Mouse (Mus musculus): ENCODE results near the gene Abcb1a.
"Not testable (repeated sequence)": the region's sequence is repeated elsewhere in the genome, so short reads cannot be mapped to it uniquely, and the experiment has no call there.

The Abcb1a gene

DNA sequence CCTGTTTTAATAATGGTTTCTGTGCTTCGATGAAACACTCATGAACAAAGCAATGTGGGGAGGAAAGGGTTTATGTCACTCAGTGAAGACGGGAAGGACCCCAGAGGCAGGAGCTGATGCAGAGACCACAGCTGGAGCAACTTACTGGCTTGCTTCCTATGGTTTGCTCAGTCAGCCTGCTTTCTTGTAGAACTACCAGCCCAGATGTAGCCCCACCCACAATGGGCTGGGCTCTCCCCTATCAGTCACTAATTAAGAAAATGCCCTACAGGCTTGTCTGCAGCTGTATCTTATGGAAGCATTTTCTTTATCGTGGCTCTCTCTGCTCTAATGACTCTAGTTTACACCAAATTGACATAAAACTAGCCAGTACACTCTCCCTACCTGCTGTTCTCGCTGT lies 67.9 kb downstream of the Abcb1a start:
- no peak for DNase-seq (ENCODE audit: low spot score)

DNA sequence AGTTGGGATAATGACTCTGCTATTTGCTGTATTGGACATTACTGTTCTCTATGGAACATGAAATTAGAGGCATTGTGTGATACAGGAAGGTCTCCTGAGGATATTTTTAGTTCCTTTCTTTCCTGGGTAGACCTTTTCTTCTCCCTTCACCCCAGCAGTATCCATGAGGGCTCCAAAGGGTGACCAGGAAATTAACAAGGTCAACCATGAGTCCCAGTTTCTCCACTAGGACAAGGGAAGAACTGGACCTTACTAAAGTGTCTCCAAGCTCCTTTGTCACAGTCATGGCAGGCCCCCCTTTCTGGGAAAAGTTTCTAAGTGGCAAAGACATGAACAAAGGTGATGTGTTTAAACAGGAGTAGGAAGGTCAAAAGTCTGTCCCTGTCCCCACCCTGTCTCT lies 72.8 kb downstream of the Abcb1a start:
- no peak for DNase-seq (ENCODE audit: low spot score)

DNA sequence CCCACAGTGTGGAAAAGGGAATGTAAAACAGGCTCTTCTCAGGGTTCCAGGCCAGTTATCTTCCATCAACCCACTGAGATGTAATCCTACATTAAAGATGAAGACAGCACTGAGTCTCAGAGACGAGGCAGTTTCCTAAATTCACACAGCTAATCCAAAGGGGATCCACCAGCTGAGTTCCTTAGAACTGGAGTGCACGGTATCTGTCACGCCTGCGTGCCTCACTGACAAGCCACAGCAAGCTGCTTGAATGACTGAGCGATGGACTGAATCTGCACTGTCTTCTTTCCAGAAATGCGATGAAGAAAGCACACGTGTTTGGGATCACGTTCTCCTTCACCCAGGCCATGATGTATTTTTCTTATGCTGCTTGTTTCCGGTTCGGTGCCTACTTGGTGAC lies 73.4 kb downstream of the Abcb1a start:
- DNase-seq (ENCODE audit: low spot score): not testable (repeated sequence)

DNA sequence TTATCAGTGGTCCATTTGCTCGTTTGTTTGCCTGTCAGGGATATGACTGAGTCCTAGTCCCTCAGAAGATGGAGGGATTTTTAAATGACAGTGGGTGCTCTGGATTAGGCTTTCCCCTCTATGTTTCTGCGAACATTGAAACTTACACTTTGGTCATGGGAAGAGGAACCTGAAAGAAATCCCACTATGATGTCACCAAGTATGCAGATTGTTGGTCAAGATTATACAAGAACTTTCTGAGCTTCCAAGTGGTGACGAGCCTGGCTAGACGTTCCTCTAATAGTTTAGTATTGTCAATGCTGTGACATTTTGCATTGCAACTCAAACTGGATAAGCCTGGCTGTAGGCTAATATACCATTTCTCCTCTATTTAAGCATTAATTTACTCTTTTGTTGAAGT lies 76.5 kb downstream of the Abcb1a start:
- DNase-seq (ENCODE audit: low spot score): no peak

DNA sequence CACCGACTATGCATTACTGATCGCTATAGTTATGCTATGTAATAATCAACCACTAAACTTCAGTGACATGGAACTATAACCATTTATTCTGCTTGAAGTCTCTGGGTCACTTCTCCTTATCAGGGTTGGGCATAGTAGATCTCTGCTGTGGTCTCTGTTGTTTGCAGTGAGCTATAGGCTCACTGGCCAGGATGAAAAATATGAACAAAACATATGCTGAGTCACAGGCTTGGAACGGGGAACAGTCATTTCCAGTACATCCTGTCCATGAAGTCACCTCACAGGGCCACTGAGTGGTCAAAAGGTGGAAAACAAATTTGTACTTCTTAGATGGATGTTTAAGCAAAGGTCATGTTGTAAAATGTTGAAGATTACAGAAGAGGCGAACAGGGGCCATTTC lies 77.2 kb downstream of the Abcb1a start:
- DNase-seq (ENCODE audit: low spot score): no peak

DNA sequence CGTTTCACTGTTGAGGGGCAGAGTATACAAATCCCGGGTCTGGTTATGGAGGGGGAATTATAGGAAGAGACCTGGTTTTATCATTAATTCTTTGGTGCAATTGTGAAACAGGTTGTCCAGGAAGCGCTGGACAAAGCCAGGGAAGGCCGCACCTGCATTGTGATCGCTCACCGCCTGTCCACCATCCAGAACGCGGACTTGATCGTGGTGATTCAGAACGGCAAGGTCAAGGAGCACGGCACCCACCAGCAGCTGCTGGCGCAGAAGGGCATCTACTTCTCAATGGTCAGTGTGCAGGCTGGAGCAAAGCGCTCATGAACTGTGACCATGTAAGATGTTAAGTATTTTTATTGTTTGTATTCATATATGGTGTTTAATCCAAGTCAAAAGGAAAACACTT lies 87.4 kb downstream of the Abcb1a start:
- DNase-seq (ENCODE audit: low spot score): not testable (repeated sequence)

DNA sequence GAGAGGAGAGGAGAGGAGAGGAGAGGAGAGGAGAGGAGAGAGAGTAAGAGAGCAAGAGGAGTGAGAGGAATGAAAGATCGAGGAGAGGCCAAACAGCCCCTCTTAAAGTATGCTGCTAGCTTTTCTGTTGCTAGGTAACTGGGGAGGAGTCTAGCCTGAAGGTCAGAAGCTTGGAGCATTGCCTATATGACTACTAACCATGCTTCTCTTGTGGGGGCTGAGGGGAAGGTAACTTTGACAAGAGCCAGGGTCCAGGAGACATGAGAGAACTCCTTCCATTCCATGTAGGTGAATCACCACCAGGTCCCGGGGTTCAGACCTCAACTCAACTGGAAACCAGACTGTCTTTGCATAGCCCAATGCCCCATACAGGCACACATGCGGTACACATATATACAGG lies 113.0 kb downstream of the Abcb1a start:
- DNase-seq (ENCODE audit: low spot score): no peak

DNA sequence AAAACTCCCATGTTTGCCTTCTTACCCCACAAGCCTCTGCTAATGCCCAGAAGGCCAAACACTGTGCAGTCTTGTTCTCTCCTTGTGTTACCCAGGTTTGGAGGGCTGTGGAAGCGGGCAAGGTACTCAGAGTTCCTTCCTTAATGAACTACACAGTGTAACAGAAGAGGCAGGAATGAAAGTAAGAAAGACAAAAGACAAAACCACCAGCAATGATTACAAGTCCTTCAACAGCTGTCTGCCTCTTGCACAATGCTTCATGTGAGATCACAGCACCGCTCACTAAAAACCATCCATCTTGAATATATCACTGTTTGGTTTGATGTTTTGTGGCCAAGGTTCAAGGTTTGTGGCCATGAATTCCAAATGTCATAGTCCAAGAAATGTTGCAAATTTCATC lies 118.4 kb downstream of the Abcb1a start:
- no peak for DNase-seq (ENCODE audit: low spot score)

DNA sequence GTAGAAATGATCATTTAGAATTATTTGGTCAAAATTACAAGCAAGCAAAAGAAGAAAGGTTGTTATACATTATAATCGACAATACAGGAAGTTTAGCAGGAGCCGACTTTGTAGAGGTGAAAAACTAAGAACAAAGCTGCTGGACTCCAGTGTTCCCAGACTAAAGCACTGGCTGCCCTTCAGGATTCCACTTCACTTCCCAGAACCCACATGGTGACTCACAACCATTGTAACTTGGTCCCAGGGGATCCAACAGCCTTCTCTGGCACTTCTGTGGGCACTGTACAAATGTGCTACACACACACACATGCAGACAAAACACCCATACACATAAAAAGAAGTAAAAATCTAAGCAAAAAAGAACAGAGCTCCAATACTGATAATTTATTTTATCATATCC lies 118.9 kb downstream of the Abcb1a start:
- DNase-seq (ENCODE audit: low spot score): no peak

DNA sequence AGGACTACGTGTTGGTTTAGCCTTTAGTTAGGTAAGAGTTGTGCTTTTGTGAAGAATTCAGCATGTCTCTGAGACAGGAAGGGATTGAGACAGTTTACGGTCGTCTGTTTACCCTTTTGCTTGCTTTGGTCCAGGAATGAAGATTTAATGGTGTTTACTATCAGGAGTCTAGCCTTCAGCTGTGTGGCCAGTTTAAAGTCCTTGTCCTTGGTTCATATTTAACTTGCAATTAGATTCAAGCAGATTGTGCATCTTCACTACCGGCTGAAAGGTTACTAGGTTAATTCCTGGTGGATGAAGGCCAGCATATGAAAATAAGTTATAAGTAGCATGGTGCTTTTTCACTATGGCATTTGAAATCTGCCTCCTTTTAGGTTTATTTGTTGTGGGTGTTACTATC lies 132.4 kb downstream of the Abcb1a start:
- no peak for DNase-seq (ENCODE audit: low spot score)
